Mouse (Mus musculus) kidney, adult 18-20 months (tissue): ENCODE data around the gene Gm2381.
"Not testable (repeated sequence)": the region's sequence is repeated elsewhere in the genome, so short reads cannot be mapped to it uniquely, and the experiment has no call there.

ENCODE experiments used
- DNase-seq: peaks from one replicate; pipeline ENCODE4 v3.0.0; 2021

The Gm2381 gene

DNA sequence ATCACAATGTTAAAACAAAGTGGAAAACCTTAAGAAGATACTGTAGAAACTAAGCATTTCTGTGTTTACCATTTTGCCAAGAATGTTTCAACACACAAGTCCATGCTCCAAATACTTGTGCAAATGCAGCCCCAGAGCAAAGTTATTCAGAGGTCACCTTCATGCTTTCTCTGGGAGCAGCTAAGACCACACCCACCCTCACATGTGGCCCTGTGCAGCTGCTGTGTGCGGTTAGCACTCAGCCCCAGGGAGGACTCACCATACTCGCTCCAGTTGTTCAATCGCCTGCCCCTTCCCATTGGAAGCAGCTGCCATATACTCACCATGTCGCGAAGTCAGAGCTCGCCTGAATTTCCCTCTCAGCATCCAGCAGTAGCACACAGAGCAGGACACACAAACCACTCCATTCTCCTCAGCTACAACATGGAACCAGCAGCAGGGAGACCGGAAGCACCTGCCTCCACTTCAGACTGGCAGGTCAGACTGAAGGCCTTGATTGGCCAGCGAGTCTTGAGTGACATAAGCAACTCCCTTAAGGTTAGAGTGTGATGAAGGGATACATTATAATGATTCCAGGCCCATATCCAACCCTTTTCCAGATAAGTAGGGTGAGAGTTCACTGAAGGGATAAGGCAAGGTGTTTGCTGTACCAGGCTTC is at the start of gene Gm2381:
Gene Gm2381 (minus strand): TSS at position 434 of the 658 bp plus-strand sequence.
- not testable (repeated sequence) for DNase-seq

DNA sequence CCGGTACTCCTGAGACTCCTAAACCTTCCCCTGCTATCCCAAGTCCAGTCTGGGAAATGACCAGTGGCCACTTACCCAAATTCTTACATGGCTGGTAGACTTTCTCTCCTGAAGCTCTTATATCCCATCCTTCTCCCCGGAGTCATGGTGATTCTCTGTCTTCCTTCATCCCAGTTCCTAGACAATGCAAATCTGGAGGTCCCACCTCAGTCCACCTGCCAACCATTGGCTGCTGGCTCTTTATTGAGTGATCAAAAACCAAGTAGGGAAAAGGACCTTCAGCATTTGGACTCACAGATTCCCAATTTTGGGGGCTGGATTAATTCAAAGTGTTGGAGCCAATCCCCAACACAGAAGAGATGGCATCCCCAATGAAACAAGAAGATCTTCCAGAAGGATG is 31.0 kb upstream of the Gm2381 start:
- DNase-seq = not testable (repeated sequence)

DNA sequence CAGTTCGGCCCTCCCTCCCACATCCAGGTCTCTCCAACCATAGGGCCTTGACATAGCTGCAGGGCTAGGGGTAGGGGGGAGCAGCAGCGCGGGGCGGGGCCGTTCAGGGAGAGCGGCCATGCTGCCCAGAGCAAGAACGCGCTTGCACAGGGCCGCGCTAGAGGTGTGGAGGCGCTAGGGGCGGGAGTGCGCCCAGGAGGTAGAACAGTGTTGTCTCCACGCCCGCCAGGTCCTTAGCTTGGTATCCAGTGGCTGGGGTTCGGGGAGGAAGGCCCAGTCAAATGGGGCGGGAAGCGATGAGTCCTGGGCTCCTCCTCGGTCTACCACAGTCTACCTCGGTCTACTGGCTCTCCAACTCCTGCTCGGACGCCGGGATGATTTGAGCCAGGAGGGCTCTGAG is 11.1 kb upstream of the Gm2381 start:
- no peak for DNase-seq

DNA sequence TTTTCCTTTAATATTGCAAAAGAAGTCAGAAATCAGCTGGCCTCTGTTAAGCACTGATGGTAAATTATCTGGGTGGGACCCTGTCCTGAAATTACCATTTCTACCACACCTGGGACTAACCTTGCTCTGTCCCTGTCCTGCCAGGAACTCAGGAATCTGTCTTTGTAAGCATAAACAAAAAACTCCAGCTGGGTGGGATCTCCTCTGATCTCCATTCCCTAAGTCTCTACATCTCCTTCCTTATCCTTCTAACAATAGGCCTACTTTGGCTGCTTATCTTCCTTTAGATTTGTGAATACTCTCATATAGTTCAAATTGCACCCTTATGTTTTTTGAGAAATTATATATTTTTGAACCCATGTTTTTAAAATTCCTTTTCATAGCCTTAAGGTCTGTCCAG is 28.7 kb downstream of the Gm2381 start:
- DNase-seq = not testable (repeated sequence)

DNA sequence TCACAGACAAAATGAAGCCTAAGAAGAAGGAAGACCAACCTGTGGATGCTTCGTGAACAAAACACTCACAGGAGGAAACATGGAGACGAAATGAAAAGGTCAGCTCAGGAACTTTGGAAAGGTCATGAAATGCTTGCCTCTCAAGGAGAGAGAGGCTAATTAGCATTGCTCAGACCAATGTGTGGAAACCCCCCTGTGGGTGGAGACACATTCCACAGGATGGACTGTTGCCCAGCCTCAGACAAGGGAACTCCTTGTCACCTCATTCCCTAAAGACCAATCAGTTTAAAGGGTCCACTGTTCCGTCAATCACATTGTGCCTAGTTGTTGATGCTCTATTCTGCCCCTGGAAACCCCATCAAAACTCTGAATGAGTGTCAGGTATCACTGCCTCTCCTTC is 34.8 kb downstream of the Gm2381 start:
- no peak for DNase-seq

DNA sequence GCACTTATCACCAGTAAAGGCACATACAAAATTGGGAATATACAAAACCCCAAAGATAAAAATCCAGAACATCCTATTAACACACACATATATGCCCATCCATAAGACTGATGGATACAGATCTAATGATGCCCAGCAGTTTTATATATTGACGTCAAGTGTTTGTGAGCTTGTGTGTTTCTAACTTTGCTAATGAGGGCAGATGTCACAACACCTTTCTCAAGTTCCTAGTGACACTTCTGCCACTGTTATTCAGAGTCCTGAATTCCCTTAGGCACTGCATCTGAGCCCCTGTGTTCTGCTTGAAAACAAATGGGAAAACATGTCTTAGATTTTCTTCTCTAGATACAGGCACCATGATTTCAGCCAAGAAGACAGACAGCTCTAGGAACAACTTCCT is 73.6 kb downstream of the Gm2381 start, which contains the start of gene Vmn2r62:
Gene Vmn2r62 (minus strand): TSS at position 101 of the 400 bp plus-strand sequence.
- not testable (repeated sequence) for DNase-seq
